Mouse (Mus musculus) adrenal gland, adult 8-10 months (tissue): ENCODE data around the gene E2f3. TPM values are rescaled to one million over a fixed set of nuclear protein-coding genes. Genes with fewer than 3 reads are reported as not detected.

Source experiments
- DNase-seq: peaks from one replicate; pipeline ENCODE4 v3.0.0; 2022
- total RNA-seq, 4 experiments: library from RNA; stranded (reverse); gene quantifications; 2 replicates each; pipeline ENCODE4 v1.2.4; 2022

The E2f3 gene
- total RNA-seq, 4 experiments from 2014 or later, result 9.4 to 10.8 (median 10.4) TPM

GRCm38 (mm10) chr13:29977358-29977757 lies 8.5 kb downstream of the E2f3 start:
- DNase-seq, result no peak

- no peak for DNase-seq
Observed at GRCm38 (mm10) chr13:29974066-29974465, 11.8 kb downstream of the E2f3 start.

DNA sequence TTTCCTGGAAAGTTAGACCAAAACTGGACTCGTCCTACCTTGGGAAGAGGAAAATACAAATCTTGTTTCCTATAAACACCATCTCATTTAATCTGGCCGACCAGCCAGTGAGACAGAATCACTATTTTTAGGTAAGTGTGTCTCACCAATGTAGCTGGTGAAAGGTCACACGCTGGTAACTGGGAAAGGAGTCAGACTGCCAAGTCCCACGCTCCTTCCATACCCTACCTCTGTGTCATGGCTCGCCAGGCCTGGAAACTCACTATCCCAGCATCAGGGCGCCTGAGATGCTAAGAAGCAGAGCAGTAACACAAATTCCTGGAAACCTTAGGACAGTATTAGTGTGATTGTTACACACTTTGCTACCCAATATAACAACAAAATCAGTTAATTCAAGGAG lies 12.3 kb downstream of the E2f3 start:
- no peak for DNase-seq

GRCm38 (mm10) chr13:29970333-29970732 lies 15.5 kb downstream of the E2f3 start:
- no peak for DNase-seq

DNA sequence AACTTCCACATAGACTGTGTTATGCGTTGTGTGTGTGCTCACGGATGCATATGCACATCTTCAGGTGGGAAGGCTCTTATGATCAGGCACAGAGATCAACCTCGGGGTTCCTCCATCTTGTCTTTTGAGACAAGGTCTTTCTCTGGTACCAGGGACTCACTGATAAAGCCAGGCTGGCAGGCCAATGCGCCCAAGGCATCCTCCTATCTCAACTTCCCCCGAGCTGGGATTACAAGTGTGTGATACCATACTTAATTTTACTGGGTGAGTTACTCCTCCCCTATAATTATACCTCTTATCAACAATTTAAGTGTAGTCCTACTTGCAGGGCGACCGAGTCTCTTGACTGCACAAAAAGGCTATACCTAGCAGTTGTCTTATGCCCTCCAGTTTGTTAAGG lies 17.2 kb downstream of the E2f3 start:
- no peak for DNase-seq

- no peak for DNase-seq
Observed at GRCm38 (mm10) chr13:29967367-29967766, 18.5 kb downstream of the E2f3 start.

DNA sequence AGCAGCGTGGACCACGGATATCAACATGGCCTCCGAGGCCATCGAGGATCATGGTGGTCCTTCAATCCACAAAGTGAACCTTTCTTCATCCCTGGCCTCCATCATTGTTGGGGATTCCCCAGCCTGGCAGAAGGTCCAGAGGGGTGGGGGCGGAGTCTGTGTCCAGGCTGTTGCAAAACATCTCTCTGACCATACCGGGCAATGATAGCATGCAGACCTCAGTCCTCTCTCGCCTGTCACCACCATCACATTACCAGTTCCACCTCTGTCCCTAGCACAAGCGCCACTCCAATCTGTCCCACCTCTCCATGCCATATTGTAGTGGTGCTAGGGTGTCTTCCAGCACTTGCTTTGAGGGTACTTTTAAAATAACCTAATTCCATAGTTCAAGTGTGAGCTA lies 18.9 kb downstream of the E2f3 start:
- no peak for DNase-seq

GRCm38 (mm10) chr13:29964087-29964486 lies 21.8 kb downstream of the E2f3 start:
- no peak for DNase-seq

DNA sequence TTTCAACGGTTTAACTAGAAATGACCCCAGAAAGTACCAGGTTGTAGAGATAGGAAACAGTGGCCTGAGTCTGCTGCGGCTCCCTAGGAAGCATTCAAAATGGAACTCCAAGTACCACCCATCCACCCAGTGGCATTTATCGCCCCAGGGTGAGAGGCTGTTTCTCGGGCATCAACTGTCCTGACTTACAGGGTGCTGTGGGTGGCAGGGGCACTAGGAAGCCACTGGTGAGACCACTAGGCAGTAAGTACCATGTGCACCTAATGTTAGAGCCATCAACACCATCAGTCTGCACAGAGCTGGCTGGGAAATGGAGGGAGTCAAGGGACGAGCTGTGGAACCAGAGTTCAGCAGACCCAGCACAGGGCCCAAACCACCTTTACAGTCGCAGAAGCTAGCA lies 25.4 kb downstream of the E2f3 start:
- no peak for DNase-seq

DNA sequence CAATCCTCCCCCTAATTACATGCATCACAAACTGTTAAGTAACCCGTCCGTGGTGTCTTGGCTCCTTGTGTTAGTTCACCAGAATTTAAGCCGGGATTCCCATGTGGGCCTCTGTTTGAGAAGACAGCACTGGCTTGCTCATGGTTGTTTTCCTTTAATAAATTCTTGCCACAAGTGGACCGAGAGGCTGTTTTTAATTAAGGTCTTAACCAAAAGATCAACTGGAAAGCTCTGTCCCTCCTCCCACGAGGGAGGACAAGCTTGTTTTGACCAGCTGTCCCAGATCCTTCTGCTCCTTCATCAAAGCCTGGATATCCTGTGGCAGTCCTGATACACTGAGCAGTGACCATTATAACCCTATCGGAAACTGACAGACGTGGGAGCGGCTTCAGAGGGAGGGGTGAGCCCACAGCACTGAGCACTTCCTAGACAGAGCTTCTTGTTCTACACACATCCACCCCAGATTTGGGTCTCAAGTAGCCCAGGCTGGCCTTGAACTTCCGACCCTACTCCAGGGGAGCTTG lies 28.1 kb downstream of the E2f3 start:
- no peak for DNase-seq

DNA sequence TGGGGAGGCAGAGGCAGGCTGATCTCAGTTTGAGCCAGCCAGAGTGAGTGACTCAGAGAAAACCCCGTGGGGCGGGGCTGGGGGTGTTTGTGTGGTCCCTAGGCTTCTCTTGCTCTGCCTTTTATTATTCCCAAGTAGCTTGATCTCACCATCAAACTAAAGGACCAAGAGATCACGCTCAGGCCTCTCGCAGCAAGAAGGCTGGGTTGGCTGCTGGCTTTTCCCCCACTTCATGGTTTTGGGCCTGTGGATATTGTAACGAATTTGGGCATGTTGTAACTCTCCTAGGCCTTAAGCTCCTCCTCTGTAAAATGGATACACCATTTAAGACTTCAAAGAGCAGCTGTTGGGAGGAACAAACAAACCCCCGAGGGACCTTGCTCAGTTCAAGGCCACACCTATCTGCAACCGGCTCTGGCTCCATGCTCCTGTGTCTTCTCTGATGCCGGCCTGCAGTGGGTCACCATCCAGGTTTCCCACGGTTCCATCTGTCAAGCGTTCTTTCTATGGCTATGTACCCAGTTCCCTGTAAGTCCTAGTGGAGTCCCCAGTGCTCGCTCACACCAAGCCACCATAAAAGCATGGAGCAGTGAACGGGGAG lies 28.9 kb downstream of the E2f3 start:
- DNase-seq, result no peak

DNA sequence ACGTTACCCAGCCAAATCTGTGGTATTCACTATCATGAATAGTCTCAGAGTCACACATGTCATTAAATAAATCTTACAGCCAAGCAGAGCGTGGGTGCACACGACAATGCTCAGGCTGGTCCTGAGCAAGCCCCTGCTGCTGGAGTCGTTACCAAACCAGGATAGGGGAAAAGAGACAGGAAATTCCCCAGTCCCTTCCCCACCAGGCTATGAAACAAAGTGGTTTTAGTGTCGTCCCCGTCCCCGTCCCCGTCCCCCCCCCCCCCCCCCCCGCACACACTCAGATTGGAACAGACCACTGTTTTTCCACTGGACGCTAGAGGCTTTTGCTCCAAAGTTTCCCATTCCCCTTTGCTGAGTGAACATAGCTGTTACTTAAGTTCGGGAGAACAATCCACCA lies 30.6 kb downstream of the E2f3 start:
- DNase-seq, result no peak

DNA sequence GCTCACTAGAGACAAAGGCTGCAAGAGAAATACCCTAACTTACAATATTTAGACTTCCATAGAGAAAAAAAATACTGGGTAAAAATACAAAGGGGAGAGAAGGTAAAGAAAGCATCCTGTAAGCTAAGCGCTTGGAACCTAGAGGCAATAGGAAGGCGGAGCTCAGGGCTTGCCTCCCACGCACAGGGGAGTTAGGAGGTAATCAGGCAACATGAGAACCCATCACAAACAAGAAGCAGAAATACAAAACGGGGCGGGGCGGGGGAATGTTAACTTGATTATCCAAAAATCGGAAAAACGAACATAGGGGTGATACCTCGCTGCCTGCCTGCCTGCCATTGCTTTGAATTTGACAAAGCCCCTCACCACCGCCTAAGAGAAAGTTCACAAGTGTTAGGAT lies 31.1 kb downstream of the E2f3 start:
- DNase-seq, result no peak

DNA sequence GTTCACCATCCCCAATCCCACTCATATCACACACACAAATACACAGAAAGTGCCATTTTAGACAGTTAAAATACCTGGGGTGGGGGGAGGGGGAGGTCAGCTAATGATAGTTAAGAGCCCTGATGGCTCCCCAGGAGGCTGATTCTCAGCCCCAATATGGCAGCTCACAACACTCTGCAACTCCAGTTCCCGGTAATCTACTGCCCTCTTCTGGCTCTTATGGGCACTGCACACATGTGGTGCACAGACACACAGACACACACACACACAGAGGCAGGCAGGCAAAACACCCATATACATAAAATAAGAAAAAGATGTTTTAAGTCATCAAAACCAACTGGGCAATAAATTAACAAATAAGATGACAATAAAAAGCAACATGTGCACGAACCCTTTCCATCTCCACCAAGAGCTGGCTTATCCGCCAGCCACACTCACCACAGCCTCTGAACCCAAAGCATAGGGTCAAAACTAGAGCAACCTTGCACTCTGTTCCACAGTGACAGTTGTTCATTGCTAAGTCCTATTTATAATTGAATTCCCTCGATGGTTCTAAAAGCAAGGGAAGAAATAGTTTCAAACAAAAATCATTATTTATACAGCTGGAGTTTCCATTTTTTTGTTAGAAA lies 32.3 kb downstream of the E2f3 start:
- DNase-seq, result no peak

GRCm38 (mm10) chr13:29946045-29946444 lies 39.8 kb downstream of the E2f3 start:
- no peak for DNase-seq

- DNase-seq, result no peak
Observed at GRCm38 (mm10) chr13:29944915-29945570, 40.8 kb downstream of the E2f3 start.

DNA sequence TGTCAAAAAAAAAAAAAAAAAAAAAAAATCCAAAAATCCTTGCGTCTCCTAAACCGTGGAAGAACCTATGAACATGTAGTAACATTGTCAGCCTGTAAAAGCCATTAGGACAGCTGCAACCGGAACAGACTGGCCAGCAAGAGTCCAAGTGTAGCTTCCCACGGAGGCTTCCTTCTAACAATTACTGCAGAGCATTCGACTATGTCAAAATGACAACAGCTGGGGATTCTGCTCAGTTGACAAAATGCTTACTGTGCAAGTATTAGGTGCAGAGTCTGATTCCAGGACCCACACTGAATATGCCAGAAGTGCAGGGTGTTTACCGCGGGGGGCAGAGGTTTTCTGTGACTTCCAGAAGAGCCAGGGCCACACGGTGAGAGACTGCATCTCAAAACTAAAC lies 41.4 kb downstream of the E2f3 start:
- no peak for DNase-seq

DNA sequence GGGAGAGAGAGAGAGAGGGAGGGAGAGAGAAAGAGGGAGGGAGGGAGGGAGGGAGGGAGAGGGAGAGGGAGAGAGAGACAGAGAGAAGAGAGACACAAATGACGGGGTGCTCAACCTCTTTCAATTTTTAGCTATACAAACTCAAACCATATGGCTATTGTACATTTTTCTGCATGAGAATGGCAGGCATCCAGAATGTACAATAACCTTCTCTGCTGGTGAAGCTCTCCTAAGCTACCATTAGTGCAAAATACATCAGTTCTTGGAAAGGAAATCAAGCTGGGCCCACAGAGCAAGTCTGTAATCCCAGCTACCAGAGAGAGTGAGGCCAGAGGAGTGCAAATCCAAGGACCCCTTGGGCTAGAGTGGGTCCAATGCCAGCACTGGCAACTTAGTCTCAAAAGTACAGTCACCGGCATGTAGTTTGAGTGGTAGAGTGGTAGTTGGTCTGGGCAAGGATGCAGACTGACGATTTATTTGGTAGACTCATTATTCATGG lies 42.3 kb downstream of the E2f3 start:
- no peak for DNase-seq

DNA sequence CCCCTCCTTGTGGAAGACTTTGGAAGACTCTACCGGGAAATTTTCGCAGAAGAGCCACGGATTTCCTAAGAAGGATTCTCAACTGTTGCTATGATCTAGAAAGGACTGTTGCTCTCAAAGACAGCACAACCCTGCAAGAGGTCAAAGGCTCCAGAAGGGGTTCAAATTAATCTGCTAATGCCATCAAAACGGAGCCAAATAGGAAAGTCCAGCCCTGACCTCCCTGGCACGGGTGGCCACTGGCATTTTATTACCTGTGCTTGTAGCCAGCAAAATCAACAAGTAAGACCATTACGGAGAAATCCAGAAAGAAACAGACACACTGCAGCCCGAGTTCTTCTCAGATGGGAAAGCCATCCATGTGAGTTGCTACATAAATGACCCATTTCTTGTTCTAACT lies 45.8 kb downstream of the E2f3 start:
- DNase-seq, result no peak

DNA sequence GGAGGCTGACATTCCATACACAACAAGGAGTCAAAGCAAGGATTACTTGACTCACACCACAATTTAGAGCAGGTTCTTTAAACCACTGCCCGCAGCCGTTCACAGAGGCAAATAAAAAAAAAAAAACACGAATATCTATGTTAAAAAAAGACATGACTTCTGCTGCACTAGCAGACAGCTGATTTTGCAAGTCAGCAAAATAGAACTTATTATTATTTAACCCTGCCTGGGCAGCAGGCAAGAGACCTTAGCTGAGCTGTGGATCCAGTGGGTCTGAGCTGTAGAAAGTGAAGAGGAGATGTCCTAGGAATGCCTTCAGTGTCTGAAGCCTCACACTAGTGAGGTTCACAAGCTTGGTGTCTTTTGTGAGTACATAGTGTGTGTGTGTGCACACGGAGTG lies 46.5 kb downstream of the E2f3 start:
- no peak for DNase-seq

DNA sequence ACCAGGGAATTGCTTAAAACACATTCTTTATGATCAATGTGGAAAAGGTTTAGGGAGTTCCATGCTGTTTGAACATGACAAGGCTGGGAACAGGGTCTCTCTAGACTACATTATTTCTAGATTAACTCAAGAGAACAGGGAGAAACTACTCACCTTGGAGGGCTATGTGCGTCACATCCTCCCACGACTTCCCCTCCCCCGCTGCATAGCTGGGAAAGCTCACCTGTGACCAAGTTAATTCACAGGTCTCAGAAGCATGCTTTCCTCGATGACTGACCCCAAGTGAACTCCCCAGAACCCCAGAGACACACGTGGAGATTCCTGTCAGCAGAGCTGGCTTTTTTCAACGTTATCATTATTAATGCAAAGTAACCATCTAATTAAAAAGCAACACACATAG lies 47.1 kb downstream of the E2f3 start:
- no peak for DNase-seq

DNA sequence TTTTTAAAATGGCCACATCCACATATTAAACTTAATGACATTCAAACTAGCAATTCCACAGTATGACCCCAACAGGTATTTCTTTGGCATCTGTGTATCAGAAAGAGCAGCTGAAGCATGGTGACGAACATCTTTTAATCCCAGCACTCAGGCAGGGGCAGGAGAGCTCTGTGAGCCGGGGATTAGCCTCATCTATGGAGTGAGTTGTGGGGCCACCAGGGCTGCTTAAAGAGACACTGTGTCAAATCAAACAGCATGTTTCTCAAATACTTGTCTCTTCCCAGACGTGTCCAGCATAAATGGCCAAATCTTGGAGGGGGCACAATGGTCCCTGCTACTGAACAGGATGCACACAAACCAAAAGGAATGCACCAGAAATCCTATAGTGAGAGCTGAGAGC lies 59.7 kb downstream of the E2f3 start:
- no peak for DNase-seq

- no peak for DNase-seq
Observed at GRCm38 (mm10) chr13:29919841-29920240, 66.0 kb downstream of the E2f3 start.

- DNase-seq, result no peak
Observed at GRCm38 (mm10) chr13:29916561-29916960, 69.3 kb downstream of the E2f3 start.
